In the genomic region with DNA sequence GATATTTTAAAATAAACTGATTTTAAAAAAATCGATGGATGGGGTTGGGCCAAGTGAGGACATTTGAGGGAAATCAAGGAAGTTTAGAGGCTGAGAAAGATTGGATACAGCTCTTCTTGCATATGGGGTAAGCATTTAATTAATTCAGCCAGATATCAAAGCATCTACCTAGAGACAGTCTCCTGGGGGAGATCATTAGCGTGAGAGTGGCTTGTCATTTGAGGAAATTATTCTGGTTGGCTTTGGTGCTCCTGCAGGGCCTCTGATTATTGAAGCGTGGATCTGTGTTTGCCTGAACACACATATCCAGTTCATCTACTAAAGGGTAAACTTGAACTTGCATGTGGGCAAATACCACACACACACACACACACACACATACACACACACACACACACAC, we compare ENCODE assay signal across 27 mouse cellular contexts. TPM values are rescaled to one million over a fixed set of nuclear protein-coding genes. Genes with fewer than 3 reads are reported as not detected.
DNase-seq lines count a peak whose midpoint lies in the region; ATAC-seq and TF ChIP-seq lines count a peak whose summit lies in the region.
"Had no signal": no experiment of that assay in that cellular context is flagged by ENCODE, and none has a peak within 500 bp of the region (broad histone marks: within the 10 kb centered on the region; RNA-seq: fewer than 3 reads in every experiment).

No protein-coding gene starts in this region.

- DNase-seq in forebrain, postnatal 0 days: no peak
- DNase-seq in layer of hippocampus, adult 2 months (ENCODE audit: low spot score in 2 of 2): no peak
- no peak for DNase-seq in layer of hippocampus, adult 9-10 months (ENCODE audit: low spot score)
- DNase-seq in brain, embryonic 14.5 days (ENCODE audit: low read depth): peak; percentile 51
- DNase-seq: adrenal gland, adult 8-10 months; adrenal gland, postnatal 14 days; adrenal gland, postnatal 36 days; B cell, adult 2 months; cerebellum, adult 11 months; cerebellum, adult 18-20 months; cerebellum, adult 8-10 months; cerebellum, adult 9-11 months; cerebellum, postnatal 14 days; cerebellum, postnatal 36 days; embryo, embryonic 11 days had no signal

- no peak for TF ChIP-seq CTCF in forebrain, postnatal 0 days (IDR thresholded peaks at IDR 0.05; ENCODE audit: low read depth)
- no peak for TF ChIP-seq CTCF in layer of hippocampus, adult 2 months (conservative IDR thresholded peaks at IDR 0.05)
- no peak for TF ChIP-seq CTCF in brain, embryonic 14.5 days (IDR thresholded peaks at IDR 0.05; ENCODE audit: borderline replicate concordance, extremely low read depth, insufficient read depth, insufficient read length)

- ATAC-seq in forebrain, embryonic 12.5 days (ENCODE audit: low FRiP score): 0 out of 2 replicates have a peak, but pooled peaks have one; percentile 19
- ATAC-seq in forebrain, postnatal 0 days: no peak
- ATAC-seq: activated CD4-positive, CD25-positive, alpha-beta regulatory T cell, adult 4 months; CD4-positive, CD25-positive, alpha-beta regulatory T cell, adult 4 months; forebrain, embryonic 13.5 days; forebrain, embryonic 15.5 days; Patski had no signal

- TF ChIP-seq POLR2A in brain, embryonic 14.5 days (IDR thresholded peaks at IDR 0.05; ENCODE audit: borderline replicate concordance, extremely low read depth, insufficient read depth, insufficient read length, poor library complexity, severe bottlenecking): no peak

- no peaks in the 10 kb centered on the region for H3K9me3 ChIP-seq in forebrain, embryonic 12.5 days
- H3K9me3 ChIP-seq in forebrain, postnatal 0 days (ENCODE audit: low read length): no peaks in the 10 kb centered on the region
- H3K9me3 ChIP-seq: embryonic facial prominence, embryonic 13.5 days; embryonic facial prominence, embryonic 15.5 days; forebrain, embryonic 10.5 days; forebrain, embryonic 13.5 days; forebrain, embryonic 15.5 days; G1E had no signal

- no peaks in the 10 kb centered on the region for H3K27me3 ChIP-seq in forebrain, embryonic 12.5 days
- H3K27me3 ChIP-seq in forebrain, postnatal 0 days (ENCODE audit: insufficient read depth, low read length): no peaks in the 10 kb centered on the region; the same call in 1 of the 2 replicates
- H3K27me3 ChIP-seq: CH12.LX; embryonic facial prominence, embryonic 13.5 days; embryonic facial prominence, embryonic 15.5 days; forebrain, embryonic 13.5 days; forebrain, embryonic 15.5 days; Patski had no signal

- H3K36me3 ChIP-seq in forebrain, embryonic 12.5 days (replicated peaks): no peaks in the 10 kb centered on the region
- no peaks in the 10 kb centered on the region for H3K36me3 ChIP-seq in forebrain, postnatal 0 days (ENCODE audit: insufficient read depth)
- H3K36me3 ChIP-seq: embryonic facial prominence, embryonic 13.5 days; embryonic facial prominence, embryonic 15.5 days; forebrain, embryonic 10.5 days; forebrain, embryonic 15.5 days; G1E had no signal

- no peak overlapping the region for H3K9ac ChIP-seq in forebrain, embryonic 12.5 days
- no peak overlapping the region for H3K9ac ChIP-seq in forebrain, postnatal 0 days
- H3K9ac ChIP-seq: embryonic facial prominence, embryonic 13.5 days; embryonic facial prominence, embryonic 15.5 days; forebrain, embryonic 13.5 days; forebrain, embryonic 15.5 days had no signal

- H3K27ac ChIP-seq in forebrain, embryonic 12.5 days: no peak overlapping the region
- H3K27ac ChIP-seq in forebrain, postnatal 0 days (ENCODE audit: low read depth, low read length): no peak overlapping the region
- H3K27ac ChIP-seq in layer of hippocampus, adult 2 months: 0 out of 2 replicates have a peak overlapping the region, but pooled peaks have one; percentile 52
- H3K27ac ChIP-seq: embryonic facial prominence, embryonic 13.5 days; embryonic facial prominence, embryonic 15.5 days; forebrain, embryonic 10.5 days; forebrain, embryonic 13.5 days; forebrain, embryonic 15.5 days had no signal

- no peak overlapping the region for H3K4me2 ChIP-seq in forebrain, embryonic 12.5 days
- H3K4me2 ChIP-seq in forebrain, postnatal 0 days (ENCODE audit: low read depth): no peak overlapping the region
- H3K4me2 ChIP-seq: embryonic facial prominence, embryonic 13.5 days; embryonic facial prominence, embryonic 15.5 days; forebrain, embryonic 13.5 days; forebrain, embryonic 15.5 days had no signal

- no peak overlapping the region for H3K4me3 ChIP-seq in forebrain, embryonic 12.5 days (replicated peaks)
- H3K4me3 ChIP-seq in forebrain, postnatal 0 days (ENCODE audit: low read depth, low read length): no peak overlapping the region
- H3K4me3 ChIP-seq in layer of hippocampus, adult 2 months: no peak overlapping the region
- H3K4me3 ChIP-seq: embryonic facial prominence, embryonic 13.5 days; embryonic facial prominence, embryonic 15.5 days; erythroblast, embryonic 14.5 days; forebrain, embryonic 10.5 days; forebrain, embryonic 13.5 days; forebrain, embryonic 15.5 days had no signal

- 69% methylated on average over 3 of the region's 3 CpGs for WGBS in forebrain, embryonic 12.5 days
- 67% methylated on average over 3 of the region's 3 CpGs for WGBS in forebrain, postnatal 0 days

- H3K4me1 ChIP-seq in forebrain, embryonic 12.5 days: peaks cover 2% of the 10 kb centered on the region; the same call in 1 of the 2 replicates
- no peaks in the 10 kb centered on the region for H3K4me1 ChIP-seq in forebrain, postnatal 0 days (ENCODE audit: insufficient read depth)
- H3K4me1 ChIP-seq: embryonic facial prominence, embryonic 15.5 days; forebrain, embryonic 10.5 days; forebrain, embryonic 15.5 days had no signal

RNA-seq across cellular contexts. Expression of gene Plcl1, which starts 44.1 kb away (rescaled TPM):
- 4.2 and 4.4 TPM in 2 replicates for polyA plus RNA-seq in forebrain, embryonic 12.5 days (2016; fragmentation: Nextera tagmentation; extraction: Ambion mirVana)
- total RNA-seq in forebrain, postnatal 0 days (2014; rRNA removed): 7.7 and 9.2 TPM in 2 replicates
- 1.9 and 3.0 TPM in 2 replicates for polyA plus RNA-seq in forebrain, postnatal 0 days (2015; fragmentation: Nextera tagmentation; extraction: Ambion mirVana)
- 10 to 100 TPM; 32.0 to 34.7 TPM for total RNA-seq in layer of hippocampus, adult 2 months (2021)
- 4.2 and 5.5 TPM in 2 replicates for polyA plus RNA-seq in brain, embryonic 14.5 days (2012; rRNA removed)
- polyA plus RNA-seq: erythroblast, embryonic 14.5 days; G1E had no signal
